Mouse (Mus musculus) megakaryocyte, embryonic 14.5 days (primary cell): ENCODE measurements around the gene Scd1.

Experiments used
- FLI1 ChIP-seq: IDR thresholded peaks from 2 replicates; pipeline ENCODE4 v1.6.1; 2012; ENCODE audit warnings: low read length, inconsistent platforms, mixed read lengths
- GATA1 ChIP-seq: IDR thresholded peaks from 3 replicates; pipeline ENCODE4 v1.6.1; 2012; ENCODE audit warnings: mixed read lengths, low read length, inconsistent platforms, borderline replicate concordance

- TF ChIP-seq GATA1: no peak
- no peak for TF ChIP-seq FLI1
Measured at GRCm38 (mm10) chr19:44385887-44386498, 21.7 kb downstream of the Scd1 start.
